Mouse (Mus musculus) hindbrain, embryonic 11.5 days (tissue): ENCODE data around the gene Naaa. TPM values are rescaled to one million over a fixed set of nuclear protein-coding genes. Genes with fewer than 3 reads are reported as not detected.

Source experiments
- ATAC-seq: fragments of 200-750 bp; cut with Nextera tagmentation; 2 replicates; pipeline ENCODE4 v1.8.0; 2017; ENCODE audit warnings: mild to moderate bottlenecking, moderate TSS enrichment, moderate library complexity; ENCODE audit not compliant: low FRiP score
- DNase-seq: peaks from one replicate; pipeline ENCODE4 v3.0.0-alpha.2; 2015; ENCODE audit warnings: low spot score
- H3K27ac ChIP-seq: fragments of 300-500 bp; sonication (generic); 2 replicates; pipeline ENCODE4 v1.5.1; 2014; ENCODE audit warnings: mild to moderate bottlenecking, low read depth, low read length
- H3K27me3 ChIP-seq: fragments of 300-500 bp; sonication (generic); 2 replicates; pipeline ENCODE4 v1.6.1; 2014; ENCODE audit warnings: mild to moderate bottlenecking, low read length, moderate library complexity, mixed read lengths; ENCODE audit not compliant: control insufficient read depth, insufficient read depth
- H3K36me3 ChIP-seq: fragments of 300-500 bp; sonication (generic); 2 replicates; pipeline ENCODE4 v1.6.1; 2014; ENCODE audit warnings: mild to moderate bottlenecking, low read length, moderate library complexity, mixed read lengths; ENCODE audit not compliant: control insufficient read depth, insufficient read depth
- H3K4me1 ChIP-seq: fragments of 300-500 bp; sonication (generic); replicated peaks from 2 replicates; pipeline ENCODE4 v1.6.1; 2014; ENCODE audit warnings: low read length, mixed read lengths; ENCODE audit not compliant: control insufficient read depth, insufficient read depth
- H3K4me2 ChIP-seq: fragments of 300-500 bp; sonication (generic); replicated peaks from 2 replicates; pipeline ENCODE4 v1.6.1; 2014; ENCODE audit warnings: mild to moderate bottlenecking, low read depth, low read length
- H3K4me3 ChIP-seq: fragments of 300-500 bp; sonication (generic); 2 replicates; pipeline ENCODE4 v1.5.1; 2014; ENCODE audit warnings: low read depth, low read length
- H3K9ac ChIP-seq: fragments of 300-500 bp; sonication (generic); 2 replicates; pipeline ENCODE4 v1.6.1; 2014; ENCODE audit warnings: low read depth, low read length
- H3K9me3 ChIP-seq: fragments of 300-500 bp; sonication (generic); 2 replicates; pipeline ENCODE4 v1.6.1; 2016; ENCODE audit warnings: low read length; ENCODE audit not compliant: control insufficient read depth
- whole genome bisulfite sequencing: fragments of 180-500 bp; shearing (Covaris S2); extraction: QIAGEN DNeasy Blood & Tissue Kit; methylation state at CpG from one replicate; pipeline ENCODE4 v1.1.7; 2014; 5-methylcytosine and 5-hydroxymethylcytosine counted together
- polyA plus RNA-seq: library from polyadenylated mRNA; unstranded; fragments of >200 nt; fragmentation: Nextera tagmentation; extraction: Ambion mirVana; gene quantifications from 2 replicates; pipeline ENCODE4 v1.2.1, GENCODE M21; 2014

Gene Naaa
- polyA plus RNA-seq, 1 experiment from 2014 or later: 4.7 TPM

DNA sequence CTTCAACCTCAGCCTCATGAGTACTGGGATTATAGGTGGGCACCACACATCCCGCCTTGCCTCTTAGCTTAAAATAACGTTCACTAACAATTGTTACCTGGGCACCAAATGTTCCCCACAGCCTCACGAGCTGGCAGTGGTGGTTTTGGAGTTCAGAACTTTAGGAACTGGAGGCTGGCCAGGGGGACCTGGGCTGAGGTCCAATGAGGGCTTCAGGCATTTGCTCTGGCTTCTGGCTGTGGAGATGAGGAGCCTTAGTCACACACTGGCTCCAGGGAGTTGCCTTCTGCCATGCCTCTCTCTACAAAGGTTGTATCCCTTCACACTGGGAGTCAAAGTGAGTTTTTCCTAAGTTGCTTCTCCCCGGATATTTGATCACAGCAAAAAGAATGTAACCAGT, 4.6 kb upstream of the Naaa start:
- DNase-seq (no peak), ATAC-seq (no peak)
- H3K9me3 ChIP-seq: no peaks in the 10 kb centered on the region
- no peak overlapping the region for H3K4me2 ChIP-seq
- H3K9ac ChIP-seq: no peak overlapping the region
- H3K4me3 ChIP-seq: no peak overlapping the region
- no peak overlapping the region for H3K27ac ChIP-seq
- no peaks in the 10 kb centered on the region for H3K27me3 ChIP-seq
- H3K36me3 ChIP-seq: no peaks in the 10 kb centered on the region
- 86% methylated on average over 4 of the region's 4 CpGs for WGBS
- H3K4me1 ChIP-seq: no peaks in the 10 kb centered on the region

GRCm38 (mm10) chr5:92278942-92279537, 1.1 kb upstream of the Naaa start:
- DNase-seq (no peak), ATAC-seq (no peak)
- H3K4me3 ChIP-seq: no peak overlapping the region
- H3K36me3 ChIP-seq: no peaks in the 10 kb centered on the region
- no peaks in the 10 kb centered on the region for H3K9me3 ChIP-seq
- no peak overlapping the region for H3K9ac ChIP-seq
- no peak overlapping the region for H3K4me2 ChIP-seq
- WGBS: 88% methylated on average over 10 of the region's 10 CpGs
- H3K27ac ChIP-seq: no peak overlapping the region
- H3K4me1 ChIP-seq: no peaks in the 10 kb centered on the region
- no peaks in the 10 kb centered on the region for H3K27me3 ChIP-seq

DNA sequence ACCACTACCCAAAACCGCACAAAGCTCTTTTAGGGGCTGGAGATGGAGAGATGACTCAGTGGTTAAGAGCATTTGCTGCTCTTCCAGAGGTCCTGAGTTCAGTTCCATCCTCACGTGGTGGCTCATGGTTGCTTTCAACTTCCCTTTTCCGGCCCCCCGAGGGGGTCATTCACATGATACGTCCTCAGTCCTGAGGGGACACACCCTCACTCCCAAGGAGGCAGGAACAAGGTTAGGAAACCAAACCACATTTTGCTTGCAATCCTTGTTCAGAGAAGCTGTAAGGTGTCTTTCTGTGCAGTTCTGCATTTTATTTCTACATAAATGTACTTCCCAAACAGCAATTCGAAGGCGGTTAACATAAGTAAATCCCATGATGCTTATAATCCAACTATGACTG, 7.5 kb downstream of the Naaa start:
- H3K4me3 ChIP-seq: no peak overlapping the region
- no peaks in the 10 kb centered on the region for H3K27me3 ChIP-seq
- H3K9me3 ChIP-seq: no peaks in the 10 kb centered on the region
- DNase-seq: no peak
- no peak overlapping the region for H3K27ac ChIP-seq
- ATAC-seq: no peak
- no peak overlapping the region for H3K4me2 ChIP-seq
- 85% methylated on average over 7 of the region's 7 CpGs for WGBS
- H3K4me1 ChIP-seq: no peaks in the 10 kb centered on the region
- H3K9ac ChIP-seq: no peak overlapping the region
- no peaks in the 10 kb centered on the region for H3K36me3 ChIP-seq

DNA sequence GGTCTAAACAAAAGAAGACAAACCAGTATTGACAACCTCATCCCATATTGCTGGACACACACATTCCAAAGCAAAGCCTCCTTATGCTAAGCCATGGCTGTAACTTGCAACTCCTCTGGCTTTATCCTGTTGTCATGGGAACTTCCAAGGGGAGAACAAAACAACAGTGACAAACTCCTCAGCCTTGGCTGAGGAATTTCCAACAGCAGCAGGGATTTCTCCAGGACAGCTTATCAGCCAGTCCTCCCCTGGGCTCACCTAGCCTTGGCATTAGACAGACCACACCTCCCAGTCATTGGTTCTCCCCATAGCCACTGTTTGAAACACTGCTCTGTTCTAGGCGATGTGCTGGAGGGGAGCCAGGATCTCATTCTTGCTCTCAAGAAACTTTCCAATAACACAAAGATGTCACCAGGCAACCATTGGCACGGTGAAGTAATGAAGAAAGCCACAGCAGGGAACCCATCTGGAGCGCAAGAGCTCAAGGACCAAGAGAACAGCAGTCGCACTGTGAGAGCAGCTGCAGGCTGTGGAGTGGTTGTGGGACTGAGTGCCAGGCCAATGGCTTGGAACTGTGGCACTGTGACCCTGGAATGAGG, 14.1 kb downstream of the Naaa start:
- peak; percentile 83 for ATAC-seq
- 17% methylated on average over 4 of the region's 4 CpGs for WGBS

GRCm38 (mm10) chr5:92262646-92263045, 15.3 kb downstream of the Naaa start:
- no peak for DNase-seq
- no peak overlapping the region for H3K9ac ChIP-seq

More for the DNA sequence above, 14.1 kb downstream of the Naaa start:
- Histone ChIP-seq H3K27ac (no peak overlapping the region), H3K4me2 (no peak overlapping the region), H3K9ac (no peak overlapping the region), H3K4me3 (no peak overlapping the region), H3K36me3 (no peaks in the 10 kb centered on the region), H3K27me3 (no peaks in the 10 kb centered on the region), H3K4me1 (no peaks in the 10 kb centered on the region), H3K9me3 (no peaks in the 10 kb centered on the region)
- DNase-seq: peak; percentile 41

GRCm38 (mm10) chr5:92256218-92256617, 21.8 kb downstream of the Naaa start, which contains the start of gene Ppef2:
Gene Ppef2, minus strand, starts transcription at chr5:92256278.
- no peaks in the 10 kb centered on the region for H3K9me3 ChIP-seq
- H3K9ac ChIP-seq: no peak within 1 kb of the TSS
- H3K4me2 ChIP-seq: no peak within 1 kb of the TSS
- DNase-seq (no peak), ATAC-seq (no peak)
- no peak within 1 kb of the TSS for H3K4me3 ChIP-seq
- no peaks in the 10 kb centered on the region for H3K4me1 ChIP-seq
- no peaks in the 10 kb centered on the region for H3K27me3 ChIP-seq
- WGBS: 25% methylated on average over 6 of the region's 6 CpGs
- no peak within 1 kb of the TSS for H3K27ac ChIP-seq
- no peaks in the 10 kb centered on the region for H3K36me3 ChIP-seq

More at GRCm38 (mm10) chr5:92262646-92263045, 15.3 kb downstream of the Naaa start:
- Histone ChIP-seq H3K36me3 (no peaks in the 10 kb centered on the region), H3K27ac (no peak overlapping the region), H3K27me3 (no peaks in the 10 kb centered on the region), H3K9me3 (no peaks in the 10 kb centered on the region), H3K4me2 (no peak overlapping the region), H3K4me3 (no peak overlapping the region), H3K4me1 (no peaks in the 10 kb centered on the region)
- WGBS: 86% methylated on average over 8 of the region's 8 CpGs
- no peak for ATAC-seq

- no peaks in the 10 kb centered on the region for H3K27me3 ChIP-seq
- H3K27ac ChIP-seq: no peak overlapping the region
- DNase-seq (no peak), ATAC-seq (peak; percentile 33; the same call in 1 of the 2 replicates)
- H3K36me3 ChIP-seq: no peaks in the 10 kb centered on the region
- WGBS: 74% methylated on average over 6 of the region's 6 CpGs
- no peak overlapping the region for H3K4me2 ChIP-seq
- no peaks in the 10 kb centered on the region for H3K4me1 ChIP-seq
- H3K4me3 ChIP-seq: no peak overlapping the region
- no peak overlapping the region for H3K9ac ChIP-seq
- H3K9me3 ChIP-seq: no peaks in the 10 kb centered on the region
These were observed 23.5 kb downstream of the Naaa start for GRCm38 (mm10) chr5:92254476-92254875.

DNA sequence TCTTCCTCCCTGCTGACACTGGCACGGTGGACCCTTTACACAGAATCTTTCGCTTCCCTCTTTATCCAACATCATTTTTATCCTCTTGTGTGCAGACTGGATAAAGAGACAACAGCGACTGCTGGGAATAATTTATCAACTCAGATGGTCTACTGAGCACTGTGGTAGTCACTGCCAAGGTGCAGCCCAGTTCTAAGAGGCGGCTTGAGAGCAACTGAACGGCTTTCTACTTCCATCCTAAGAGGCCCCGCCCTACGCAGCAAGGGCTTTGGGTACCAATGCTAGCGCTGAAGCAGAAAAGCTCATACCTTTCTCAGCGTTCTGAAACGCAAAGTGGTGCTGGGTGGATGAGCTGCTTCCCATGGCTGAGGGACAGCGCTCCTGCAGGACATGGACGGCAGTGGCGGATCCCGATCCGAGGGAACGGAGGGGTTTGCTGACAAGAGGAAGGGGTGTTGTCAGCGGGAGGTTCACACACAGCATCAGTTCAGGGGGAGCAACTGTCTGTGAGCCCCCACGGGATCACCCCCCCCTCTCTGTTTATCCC, 25.1 kb downstream of the Naaa start:
- Histone ChIP-seq H3K4me2 (no peak overlapping the region), H3K36me3 (no peaks in the 10 kb centered on the region), H3K9me3 (no peaks in the 10 kb centered on the region), H3K4me3 (no peak overlapping the region), H3K27me3 (no peaks in the 10 kb centered on the region), H3K4me1 (no peaks in the 10 kb centered on the region), H3K27ac (no peak overlapping the region), H3K9ac (no peak overlapping the region)
- DNase-seq (peak; percentile 56), ATAC-seq (peak; percentile 35; the same call in 1 of the 2 replicates)
- 22% methylated on average over 18 of the region's 18 CpGs for WGBS

GRCm38 (mm10) chr5:92252031-92252430, 25.9 kb downstream of the Naaa start:
- 92% methylated on average over 6 of the region's 6 CpGs for WGBS
- H3K4me2 ChIP-seq: no peak overlapping the region
- H3K27me3 ChIP-seq: no peaks in the 10 kb centered on the region
- DNase-seq (no peak), ATAC-seq (no peak)
- no peaks in the 10 kb centered on the region for H3K36me3 ChIP-seq
- H3K9ac ChIP-seq: no peak overlapping the region
- H3K4me1 ChIP-seq: no peaks in the 10 kb centered on the region
- no peak overlapping the region for H3K4me3 ChIP-seq
- no peak overlapping the region for H3K27ac ChIP-seq
- no peaks in the 10 kb centered on the region for H3K9me3 ChIP-seq
